In the genomic region with DNA sequence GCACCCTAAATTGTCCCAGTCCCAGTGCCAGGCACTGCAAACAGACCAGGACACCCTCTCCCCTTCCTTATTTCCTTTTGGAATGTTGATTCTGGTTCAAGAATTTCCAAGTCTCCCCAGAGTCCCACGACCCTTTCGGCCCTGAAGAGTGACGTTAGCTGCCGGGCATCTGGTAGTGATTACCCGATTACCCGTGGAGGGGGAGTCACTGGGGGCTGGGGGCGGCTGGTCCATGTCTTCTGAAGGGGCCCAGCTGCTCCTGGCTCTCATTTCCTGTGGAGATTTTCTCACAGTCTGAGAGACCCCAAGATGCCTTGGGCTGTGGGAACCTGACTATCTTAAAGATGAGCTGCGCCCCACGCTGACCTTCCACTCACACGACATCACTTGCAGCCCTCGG, we compare ENCODE assay signal across 8 mouse cellular contexts. TPM values are rescaled to one million over a fixed set of nuclear protein-coding genes. Genes with fewer than 3 reads are reported as not detected.
DNase-seq lines count a peak whose midpoint lies in the region; ATAC-seq and TF ChIP-seq lines count a peak whose summit lies in the region.

No protein-coding gene starts in this region.

- WGBS in hindbrain, embryonic 12.5 days = 48% methylated on average over 11 of the region's 11 CpGs
- 54% methylated on average over 11 of the region's 11 CpGs for WGBS in hindbrain, postnatal 0 days
- WGBS in embryonic facial prominence, embryonic 10.5 days = 19% methylated on average over 11 of the region's 11 CpGs
- WGBS in intestine, embryonic 15.5 days = 31% methylated on average over 11 of the region's 11 CpGs

- no peaks in the 10 kb centered on the region for H3K36me3 ChIP-seq in hindbrain, embryonic 12.5 days
- no peaks in the 10 kb centered on the region for H3K36me3 ChIP-seq in hindbrain, postnatal 0 days (ENCODE audit: insufficient read depth, low read length)
- H3K36me3 ChIP-seq in embryonic facial prominence, embryonic 10.5 days (replicated peaks) = no peaks in the 10 kb centered on the region; the same call in 1 of the 2 replicates
- H3K36me3 ChIP-seq in intestine, embryonic 15.5 days = no peaks in the 10 kb centered on the region

- no peaks in the 10 kb centered on the region for H3K9me3 ChIP-seq in hindbrain, embryonic 12.5 days (replicated peaks)
- no peaks in the 10 kb centered on the region for H3K9me3 ChIP-seq in hindbrain, postnatal 0 days (ENCODE audit: low read length)
- no peaks in the 10 kb centered on the region for H3K9me3 ChIP-seq in embryonic facial prominence, embryonic 10.5 days
- no peaks in the 10 kb centered on the region for H3K9me3 ChIP-seq in intestine, embryonic 15.5 days

- TF ChIP-seq CTCF in hindbrain, postnatal 0 days (IDR thresholded peaks at IDR 0.05; ENCODE audit: low read depth) = no peak

- H3K4me3 ChIP-seq in hindbrain, embryonic 12.5 days = no peak overlapping the region
- no peak overlapping the region for H3K4me3 ChIP-seq in hindbrain, postnatal 0 days (ENCODE audit: low read length)
- peak overlapping the region; percentile 55 for H3K4me3 ChIP-seq in embryonic facial prominence, embryonic 10.5 days
- H3K4me3 ChIP-seq in intestine, embryonic 15.5 days (replicated peaks) = no peak overlapping the region

- no peak for ATAC-seq in hindbrain, embryonic 12.5 days (ENCODE audit: low FRiP score)
- ATAC-seq in hindbrain, postnatal 0 days = no peak
- ATAC-seq in intestine, embryonic 15.5 days = peak; percentile 5; the same call in 1 of the 2 replicates

- no peak for DNase-seq in hindbrain, postnatal 0 days (ENCODE audit: low spot score)
- DNase-seq in embryonic facial prominence, embryonic 10.5 days (ENCODE audit: low spot score) = peak; percentile 91
- peak; percentile 49 for DNase-seq in lung, postnatal 14 days
- DNase-seq in T-cell, adult 2 months (ENCODE audit: low spot score) = no peak
- no peak for DNase-seq in ovary, postnatal 14 days (ENCODE audit: low spot score)
- DNase-seq in right cerebral cortex, postnatal 36 days (ENCODE audit: low spot score in 2 of 2) = no peak

- peaks cover 22% of the 10 kb centered on the region for H3K4me1 ChIP-seq in hindbrain, embryonic 12.5 days
- H3K4me1 ChIP-seq in hindbrain, postnatal 0 days (ENCODE audit: insufficient read depth, low read length) = peaks cover 3% of the 10 kb centered on the region; the same call in 1 of the 2 replicates
- peaks cover 86% of the 10 kb centered on the region for H3K4me1 ChIP-seq in embryonic facial prominence, embryonic 10.5 days
- H3K4me1 ChIP-seq in intestine, embryonic 15.5 days (replicated peaks) = peaks cover 38% of the 10 kb centered on the region

- H3K27me3 ChIP-seq in hindbrain, embryonic 12.5 days = no peaks in the 10 kb centered on the region
- no peaks in the 10 kb centered on the region for H3K27me3 ChIP-seq in hindbrain, postnatal 0 days (ENCODE audit: insufficient read depth, low read length)
- no peaks in the 10 kb centered on the region for H3K27me3 ChIP-seq in embryonic facial prominence, embryonic 10.5 days (replicated peaks; ENCODE audit: low read depth, poor library complexity, severe bottlenecking)
- H3K27me3 ChIP-seq in intestine, embryonic 15.5 days (replicated peaks) = no peaks in the 10 kb centered on the region

- no peak overlapping the region for H3K9ac ChIP-seq in hindbrain, embryonic 12.5 days
- no peak overlapping the region for H3K9ac ChIP-seq in hindbrain, postnatal 0 days (replicated peaks; ENCODE audit: low read length)
- no peak overlapping the region for H3K9ac ChIP-seq in intestine, embryonic 15.5 days

- peak overlapping the region; percentile 29; the same call in 1 of the 2 replicates for H3K4me2 ChIP-seq in hindbrain, embryonic 12.5 days (replicated peaks)
- H3K4me2 ChIP-seq in hindbrain, postnatal 0 days (ENCODE audit: low read depth, low read length) = no peak overlapping the region
- peak overlapping the region; percentile 70 for H3K4me2 ChIP-seq in intestine, embryonic 15.5 days (replicated peaks)

- 0 out of 2 replicates have a peak overlapping the region, but pooled peaks have one; percentile 23 for H3K27ac ChIP-seq in hindbrain, embryonic 12.5 days
- no peak overlapping the region for H3K27ac ChIP-seq in hindbrain, postnatal 0 days
- peak overlapping the region; percentile 82 for H3K27ac ChIP-seq in embryonic facial prominence, embryonic 10.5 days (replicated peaks)
- peak overlapping the region; percentile 73 for H3K27ac ChIP-seq in intestine, embryonic 15.5 days

RNA-seq across cellular contexts. Expression of a gene that starts 10.0 kb away (rescaled TPM):
- polyA plus RNA-seq in hindbrain, embryonic 12.5 days (2016; fragmentation: Nextera tagmentation; extraction: Ambion mirVana) = 1.6 and 2.0 TPM in 2 replicates
- 1.7 and 3.2 TPM in 2 replicates for total RNA-seq in hindbrain, postnatal 0 days (2014; rRNA removed)
- polyA plus RNA-seq in hindbrain, postnatal 0 days (2015; fragmentation: Nextera tagmentation; extraction: Ambion mirVana) = 3.6 and 5.1 TPM in 2 replicates
- 0.52 and 0.57 TPM in 2 replicates for polyA plus RNA-seq in embryonic facial prominence, embryonic 10.5 days (2016; fragmentation: Nextera tagmentation; extraction: Ambion mirVana)
- polyA plus RNA-seq in intestine, embryonic 15.5 days (2015; fragmentation: Nextera tagmentation; extraction: Ambion mirVana) = 0.13 and 0.34 TPM in 2 replicates

RNA-seq across cellular contexts. Expression of a gene that starts 10.0 kb away (rescaled TPM):
- 33.5 and 34.8 TPM in 2 replicates for polyA plus RNA-seq in hindbrain, embryonic 12.5 days (2016; fragmentation: Nextera tagmentation; extraction: Ambion mirVana)
- 43.8 and 56.9 TPM in 2 replicates for total RNA-seq in hindbrain, postnatal 0 days (2014; rRNA removed)
- polyA plus RNA-seq in hindbrain, postnatal 0 days (2015; fragmentation: Nextera tagmentation; extraction: Ambion mirVana) = 49.5 and 52.8 TPM in 2 replicates
- 27.1 and 27.5 TPM in 2 replicates for polyA plus RNA-seq in embryonic facial prominence, embryonic 10.5 days (2016; fragmentation: Nextera tagmentation; extraction: Ambion mirVana)
- 27.8 and 28.6 TPM in 2 replicates for polyA plus RNA-seq in intestine, embryonic 15.5 days (2015; fragmentation: Nextera tagmentation; extraction: Ambion mirVana)

RNA-seq across cellular contexts. Expression of a gene that starts 18.0 kb away (rescaled TPM):
- 99.0 and 101 TPM in 2 replicates for polyA plus RNA-seq in hindbrain, embryonic 12.5 days (2016; fragmentation: Nextera tagmentation; extraction: Ambion mirVana)
- total RNA-seq in hindbrain, postnatal 0 days (2014; rRNA removed) = 108 and 116 TPM in 2 replicates
- 61.1 and 65.3 TPM in 2 replicates for polyA plus RNA-seq in hindbrain, postnatal 0 days (2015; fragmentation: Nextera tagmentation; extraction: Ambion mirVana)
- 130 and 135 TPM in 2 replicates for polyA plus RNA-seq in embryonic facial prominence, embryonic 10.5 days (2016; fragmentation: Nextera tagmentation; extraction: Ambion mirVana)
- polyA plus RNA-seq in intestine, embryonic 15.5 days (2015; fragmentation: Nextera tagmentation; extraction: Ambion mirVana) = 95.7 and 99.6 TPM in 2 replicates

RNA-seq across cellular contexts. Expression of a gene that starts 26.2 kb away (rescaled TPM):
- 52.1 and 55.9 TPM in 2 replicates for polyA plus RNA-seq in hindbrain, embryonic 12.5 days (2016; fragmentation: Nextera tagmentation; extraction: Ambion mirVana)
- 75.1 and 81.1 TPM in 2 replicates for total RNA-seq in hindbrain, postnatal 0 days (2014; rRNA removed)
- 48.2 and 49.1 TPM in 2 replicates for polyA plus RNA-seq in hindbrain, postnatal 0 days (2015; fragmentation: Nextera tagmentation; extraction: Ambion mirVana)
- polyA plus RNA-seq in embryonic facial prominence, embryonic 10.5 days (2016; fragmentation: Nextera tagmentation; extraction: Ambion mirVana) = 48.9 and 53.5 TPM in 2 replicates
- polyA plus RNA-seq in intestine, embryonic 15.5 days (2015; fragmentation: Nextera tagmentation; extraction: Ambion mirVana) = 61.4 and 64.2 TPM in 2 replicates

RNA-seq across cellular contexts. Expression of a gene that starts 26.9 kb away (rescaled TPM):
- polyA plus RNA-seq in hindbrain, embryonic 12.5 days (2016; fragmentation: Nextera tagmentation; extraction: Ambion mirVana) = 19.5 and 20.1 TPM in 2 replicates
- 23.1 and 32.6 TPM in 2 replicates for total RNA-seq in hindbrain, postnatal 0 days (2014; rRNA removed)
- 22.8 and 23.4 TPM in 2 replicates for polyA plus RNA-seq in hindbrain, postnatal 0 days (2015; fragmentation: Nextera tagmentation; extraction: Ambion mirVana)
- polyA plus RNA-seq in embryonic facial prominence, embryonic 10.5 days (2016; fragmentation: Nextera tagmentation; extraction: Ambion mirVana) = 33.5 and 35.5 TPM in 2 replicates
- 30.1 and 35.5 TPM in 2 replicates for polyA plus RNA-seq in intestine, embryonic 15.5 days (2015; fragmentation: Nextera tagmentation; extraction: Ambion mirVana)

Comparison
In these comparisons a context has a peak if more than half of its experiments do, and no peak if none do; other contexts are left out.
1. DNase-seq: peak in embryonic facial prominence, embryonic 10.5 days (single experiment) and lung, postnatal 14 days (single experiment); none in hindbrain, postnatal 0 days (single experiment), T-cell, adult 2 months (single experiment), ovary, postnatal 14 days (single experiment) and right cerebral cortex, postnatal 36 days (0 of 2).